Mouse (Mus musculus): ENCODE measurements around the gene Rgs6.

The Rgs6 gene

GRCm38 (mm10) chr12:82768726-82769125 is 180.6 kb downstream of the Rgs6 start:
- DNase-seq: no peak

- DNase-seq: no peak
These were observed 184.1 kb downstream of the Rgs6 start for GRCm38 (mm10) chr12:82772215-82772614.

- DNase-seq: no peak
These were observed 186.5 kb downstream of the Rgs6 start for GRCm38 (mm10) chr12:82774576-82774975.

GRCm38 (mm10) chr12:82776686-82777085 is 188.6 kb downstream of the Rgs6 start:
- no peak for DNase-seq

GRCm38 (mm10) chr12:82780936-82781335 is 192.8 kb downstream of the Rgs6 start:
- no peak for DNase-seq

- no peak for DNase-seq
These were observed 193.3 kb downstream of the Rgs6 start for GRCm38 (mm10) chr12:82781414-82781813.

GRCm38 (mm10) chr12:82792122-82792521 is 204.0 kb downstream of the Rgs6 start:
- no peak for DNase-seq

- DNase-seq: no peak
These were observed 211.8 kb downstream of the Rgs6 start for GRCm38 (mm10) chr12:82799892-82800291.

GRCm38 (mm10) chr12:82801736-82802135 is 213.6 kb downstream of the Rgs6 start:
- DNase-seq: no peak

- no peak for DNase-seq
These were observed 214.6 kb downstream of the Rgs6 start for GRCm38 (mm10) chr12:82802711-82803110.

GRCm38 (mm10) chr12:82805167-82805566 is 217.1 kb downstream of the Rgs6 start:
- no peak for DNase-seq

GRCm38 (mm10) chr12:82810631-82811030 is 222.5 kb downstream of the Rgs6 start:
- DNase-seq: no peak

GRCm38 (mm10) chr12:82815982-82816381 is 227.9 kb downstream of the Rgs6 start:
- no peak for DNase-seq

GRCm38 (mm10) chr12:82819328-82819727 is 231.2 kb downstream of the Rgs6 start:
- no peak for DNase-seq

- DNase-seq: no peak
These were observed 231.9 kb downstream of the Rgs6 start for GRCm38 (mm10) chr12:82819991-82820390.

- DNase-seq: no peak
These were observed 234.9 kb downstream of the Rgs6 start for GRCm38 (mm10) chr12:82822821-82823620.

- no peak for DNase-seq
These were observed 242.2 kb downstream of the Rgs6 start for GRCm38 (mm10) chr12:82830333-82830732.

GRCm38 (mm10) chr12:82838544-82838943 is 250.5 kb downstream of the Rgs6 start:
- DNase-seq: no peak

- DNase-seq: no peak
These were observed 253.5 kb downstream of the Rgs6 start for GRCm38 (mm10) chr12:82841566-82841965.

GRCm38 (mm10) chr12:82848304-82848872 is 260.3 kb downstream of the Rgs6 start:
- no peak for DNase-seq

- DNase-seq: no peak
These were observed 266.8 kb downstream of the Rgs6 start for GRCm38 (mm10) chr12:82854902-82855301.

GRCm38 (mm10) chr12:82855333-82856107 is 267.4 kb downstream of the Rgs6 start:
- DNase-seq: no peak

GRCm38 (mm10) chr12:82865686-82866085 is 277.6 kb downstream of the Rgs6 start:
- DNase-seq: no peak

GRCm38 (mm10) chr12:82880711-82881110 is 292.6 kb downstream of the Rgs6 start:
- DNase-seq: no peak

All from thymus, postnatal 25 days (tissue).